Mouse (Mus musculus): ENCODE results near the gene Ccdc9. TPM values are rescaled to one million over a fixed set of nuclear protein-coding genes. Genes with fewer than 3 reads are reported as not detected.

The Ccdc9 gene
- polyA plus RNA-seq, 2 experiments: 15.9 to 84.8 TPM

- 2% methylated on average over 37 of the region's 41 CpGs for WGBS
- H3K9ac ChIP-seq (ENCODE audit: low read depth, low read length, severe bottlenecking): peak overlapping the region; percentile 48
- peak overlapping the region; percentile 45 for H3K4me3 ChIP-seq (replicated peaks; ENCODE audit: low read length)
- peaks cover 21% of the 10 kb centered on the region for H3K4me1 ChIP-seq (ENCODE audit: control insufficient read depth, insufficient read depth, low read length)
- ATAC-seq (ENCODE audit: low FRiP score, low read depth) (peak; percentile 60), DNase-seq (ENCODE audit: low spot score) (peak; percentile 84)
- peak overlapping the region; percentile 93 for H3K4me2 ChIP-seq (replicated peaks; ENCODE audit: low read depth, low read length, severe bottlenecking)
- H3K27me3 ChIP-seq (ENCODE audit: control insufficient read depth, insufficient read depth, low read length): no peaks in the 10 kb centered on the region
- peak overlapping the region; percentile 89 for H3K27ac ChIP-seq (replicated peaks; ENCODE audit: low read depth, low read length)
- no peak for TF ChIP-seq POLR2A (IDR thresholded peaks at IDR 0.05; ENCODE audit: borderline replicate concordance, extremely low read depth, insufficient read depth, insufficient read length)
- no peaks in the 10 kb centered on the region for H3K36me3 ChIP-seq (ENCODE audit: control insufficient read depth, insufficient read depth, low read length)
- H3K9me3 ChIP-seq (ENCODE audit: control insufficient read depth, low read length): no peaks in the 10 kb centered on the region
These were observed 8.8 kb upstream of the Ccdc9 start for GRCm38 (mm10) chr7:16295321-16295900.

DNA sequence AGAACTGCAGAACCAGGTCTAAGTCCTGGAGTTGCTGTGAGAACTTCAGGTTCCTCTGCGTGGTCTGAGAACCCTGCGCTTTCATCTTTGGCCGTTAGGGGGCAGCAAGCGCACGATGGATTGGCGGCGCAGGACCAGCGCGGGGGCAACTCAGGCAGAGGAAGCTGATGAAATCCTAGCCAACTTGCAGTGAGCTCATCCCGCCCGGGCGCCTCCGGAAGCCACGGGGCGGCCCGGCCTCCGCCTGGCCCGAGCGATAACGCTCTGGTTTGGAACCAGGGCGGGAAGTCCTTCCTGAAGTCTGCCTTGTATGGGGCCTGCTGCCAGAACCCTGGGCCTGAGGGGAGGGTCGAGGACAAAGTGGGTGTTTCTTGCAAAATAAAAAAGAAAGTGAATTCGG is 8.2 kb upstream of the Ccdc9 start:
- ATAC-seq (ENCODE audit: low FRiP score, low read depth): peak; percentile 71
- Histone ChIP-seq H3K9me3 (ENCODE audit: control insufficient read depth, low read length) (no peaks in the 10 kb centered on the region), H3K4me2 (replicated peaks; ENCODE audit: low read depth, low read length, severe bottlenecking) (peak overlapping the region; percentile 93), H3K27ac (replicated peaks; ENCODE audit: low read depth, low read length) (peak overlapping the region; percentile 89), H3K27me3 (ENCODE audit: control insufficient read depth, insufficient read depth, low read length) (no peaks in the 10 kb centered on the region), H3K4me3 (replicated peaks; ENCODE audit: low read length) (peak overlapping the region; percentile 45), H3K36me3 (ENCODE audit: control insufficient read depth, insufficient read depth, low read length) (no peaks in the 10 kb centered on the region), H3K4me1 (ENCODE audit: control insufficient read depth, insufficient read depth, low read length) (peaks cover 19% of the 10 kb centered on the region), H3K9ac (ENCODE audit: low read depth, low read length, severe bottlenecking) (peak overlapping the region; percentile 48)
- peak; percentile 91 for DNase-seq (ENCODE audit: low spot score)
- TF ChIP-seq POLR2A (IDR thresholded peaks at IDR 0.05; ENCODE audit: borderline replicate concordance, extremely low read depth, insufficient read depth, insufficient read length): no peak
- WGBS: under 1% methylated on average over 23 of the region's 23 CpGs

- WGBS: 35% methylated on average over 4 of the region's 4 CpGs
- H3K4me2 ChIP-seq (replicated peaks; ENCODE audit: low read depth, low read length, severe bottlenecking): peak overlapping the region; percentile 93
- ATAC-seq (ENCODE audit: low FRiP score, low read depth) (no peak; the same call in 1 of the 2 replicates), DNase-seq (ENCODE audit: low spot score) (peak; percentile 58)
- no peaks in the 10 kb centered on the region for H3K27me3 ChIP-seq (ENCODE audit: control insufficient read depth, insufficient read depth, low read length)
- TF ChIP-seq POLR2A (IDR thresholded peaks at IDR 0.05; ENCODE audit: borderline replicate concordance, extremely low read depth, insufficient read depth, insufficient read length): no peak
- H3K27ac ChIP-seq (replicated peaks; ENCODE audit: low read depth, low read length): no peak overlapping the region
- H3K36me3 ChIP-seq (ENCODE audit: control insufficient read depth, insufficient read depth, low read length): no peaks in the 10 kb centered on the region
- no peaks in the 10 kb centered on the region for H3K9me3 ChIP-seq (ENCODE audit: control insufficient read depth, low read length)
- H3K4me3 ChIP-seq (replicated peaks; ENCODE audit: low read length): peak overlapping the region; percentile 45; the same call in 1 of the 2 replicates
- peaks cover 19% of the 10 kb centered on the region for H3K4me1 ChIP-seq (ENCODE audit: control insufficient read depth, insufficient read depth, low read length)
- H3K9ac ChIP-seq (ENCODE audit: low read depth, low read length, severe bottlenecking): 0 out of 2 replicates have a peak overlapping the region, but pooled peaks have one; percentile 48
These were observed 7.8 kb upstream of the Ccdc9 start for GRCm38 (mm10) chr7:16294346-16294745.

- Histone ChIP-seq H3K9me3 (ENCODE audit: control insufficient read depth, low read length) (no peaks in the 10 kb centered on the region), H3K27me3 (ENCODE audit: control insufficient read depth, insufficient read depth, low read length) (no peaks in the 10 kb centered on the region), H3K36me3 (ENCODE audit: control insufficient read depth, insufficient read depth, low read length) (peaks cover 12% of the 10 kb centered on the region), H3K27ac (replicated peaks; ENCODE audit: low read depth, low read length) (no peak overlapping the region), H3K4me1 (ENCODE audit: control insufficient read depth, insufficient read depth, low read length) (peaks cover 4% of the 10 kb centered on the region; the same call in 1 of the 2 replicates), H3K4me3 (replicated peaks; ENCODE audit: low read length) (no peak overlapping the region), H3K9ac (ENCODE audit: low read depth, low read length, severe bottlenecking) (no peak overlapping the region), H3K4me2 (replicated peaks; ENCODE audit: low read depth, low read length, severe bottlenecking) (no peak overlapping the region)
- ATAC-seq (ENCODE audit: low FRiP score, low read depth) (no peak), DNase-seq (ENCODE audit: low spot score) (no peak)
- TF ChIP-seq POLR2A (IDR thresholded peaks at IDR 0.05; ENCODE audit: borderline replicate concordance, extremely low read depth, insufficient read depth, insufficient read length): no peak
- 63% methylated on average over 1 of the region's 1 CpGs for WGBS
These were observed 1.2 kb upstream of the Ccdc9 start for GRCm38 (mm10) chr7:16287791-16288190.

GRCm38 (mm10) chr7:16287016-16287415 is 421 bp upstream of the Ccdc9 start:
- ATAC-seq (ENCODE audit: low FRiP score, low read depth) (no peak), DNase-seq (ENCODE audit: low spot score) (no peak)
- H3K36me3 ChIP-seq (ENCODE audit: control insufficient read depth, insufficient read depth, low read length): peaks cover 20% of the 10 kb centered on the region
- peak overlapping the region; percentile 96 for H3K27ac ChIP-seq (replicated peaks; ENCODE audit: low read depth, low read length)
- peak overlapping the region; percentile 57 for H3K4me2 ChIP-seq (replicated peaks; ENCODE audit: low read depth, low read length, severe bottlenecking)
- TF ChIP-seq POLR2A (IDR thresholded peaks at IDR 0.05; ENCODE audit: borderline replicate concordance, extremely low read depth, insufficient read depth, insufficient read length): no peak
- H3K4me1 ChIP-seq (ENCODE audit: control insufficient read depth, insufficient read depth, low read length): peaks cover 4% of the 10 kb centered on the region; the same call in 1 of the 2 replicates
- peak overlapping the region; percentile 64 for H3K4me3 ChIP-seq (replicated peaks; ENCODE audit: low read length)
- H3K9me3 ChIP-seq (ENCODE audit: control insufficient read depth, low read length): no peaks in the 10 kb centered on the region
- H3K9ac ChIP-seq (ENCODE audit: low read depth, low read length, severe bottlenecking): peak overlapping the region; percentile 80
- WGBS: 89% methylated on average over 2 of the region's 2 CpGs
- no peaks in the 10 kb centered on the region for H3K27me3 ChIP-seq (ENCODE audit: control insufficient read depth, insufficient read depth, low read length)
